Mouse (Mus musculus): ENCODE results near the gene Ppfibp1.

Ppfibp1 gene

DNA sequence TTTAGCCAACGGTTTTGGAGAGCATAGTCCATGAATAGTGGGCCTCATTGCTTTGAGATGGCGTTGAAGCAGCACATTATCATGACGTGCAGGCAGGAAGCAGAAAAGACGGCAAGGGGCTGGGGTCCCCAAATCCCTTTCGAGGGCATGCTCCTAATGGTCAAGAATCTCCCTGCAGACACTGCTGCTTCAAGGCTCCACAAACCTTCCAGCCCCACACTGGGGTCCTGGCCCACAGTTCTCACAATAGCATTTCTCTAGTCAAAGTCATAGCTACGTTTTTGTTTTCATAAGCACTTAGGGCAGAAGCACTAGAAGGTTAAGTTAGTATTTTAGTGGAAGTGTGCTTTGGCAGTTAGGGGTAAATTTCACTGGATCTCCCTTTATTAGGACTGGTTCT, 107.6 kb downstream of the Ppfibp1 start:
- DNase-seq (ENCODE audit: low read depth) = no peak

DNA sequence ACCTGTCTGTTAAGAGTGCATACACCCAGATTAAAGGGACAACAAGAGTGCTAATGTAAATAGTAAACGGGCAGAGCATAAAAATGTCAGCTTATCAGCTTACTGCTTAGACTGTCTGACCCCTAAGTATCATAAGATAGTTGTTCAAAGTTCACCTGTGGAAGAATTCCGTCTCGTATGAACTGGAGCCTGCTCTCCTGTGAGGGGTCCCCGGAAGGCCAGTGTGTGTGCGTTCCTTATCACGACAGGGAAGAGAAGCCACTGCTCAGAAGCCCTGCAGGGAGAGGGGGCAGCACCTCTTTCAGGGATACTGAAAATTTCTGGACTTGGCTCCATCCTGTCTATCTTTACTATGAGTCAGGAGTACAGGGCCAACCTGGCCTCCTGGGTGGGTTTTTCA, 108.7 kb downstream of the Ppfibp1 start:
- no peak for DNase-seq (ENCODE audit: low read depth)

DNA sequence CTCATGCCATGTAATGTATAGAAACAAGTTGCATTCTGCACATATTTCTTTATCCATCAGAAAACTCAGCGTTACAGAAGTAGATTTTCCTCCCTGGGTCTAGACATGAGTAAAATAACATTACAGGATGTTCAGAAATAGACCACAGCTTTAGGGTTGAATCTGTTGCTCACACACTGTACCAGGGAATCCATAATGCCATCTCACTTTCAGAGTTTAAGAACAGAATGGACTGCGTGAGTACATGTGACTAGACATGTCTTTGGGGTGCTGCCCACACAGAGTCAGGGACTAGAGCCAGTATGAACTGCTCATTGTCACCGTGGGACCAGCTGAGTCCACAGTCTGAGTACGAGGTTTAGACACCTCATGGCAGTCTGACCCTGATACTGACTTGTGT, 110.4 kb downstream of the Ppfibp1 start:
- no peak for DNase-seq (ENCODE audit: low read depth)

DNA sequence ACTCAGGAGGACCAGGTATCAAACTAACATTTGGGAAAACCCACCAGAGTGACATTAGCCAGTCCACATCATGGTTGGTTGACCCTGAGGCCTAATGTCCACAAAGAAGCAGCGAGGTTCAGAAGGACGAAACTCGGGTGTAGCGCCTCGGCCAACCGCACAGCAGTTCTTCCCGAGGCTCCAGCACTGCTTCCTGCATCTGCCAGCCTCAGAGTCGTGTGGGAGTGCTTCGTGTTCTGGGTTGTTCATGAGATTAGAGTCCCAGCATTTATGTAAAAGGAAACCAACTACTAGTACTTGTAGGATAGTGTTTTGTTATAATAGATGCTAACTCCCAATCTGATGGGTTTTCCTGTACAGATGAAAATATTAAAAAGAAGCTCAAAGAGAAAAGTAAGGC, 111.0 kb downstream of the Ppfibp1 start:
- no peak for DNase-seq (ENCODE audit: low read depth)

DNA sequence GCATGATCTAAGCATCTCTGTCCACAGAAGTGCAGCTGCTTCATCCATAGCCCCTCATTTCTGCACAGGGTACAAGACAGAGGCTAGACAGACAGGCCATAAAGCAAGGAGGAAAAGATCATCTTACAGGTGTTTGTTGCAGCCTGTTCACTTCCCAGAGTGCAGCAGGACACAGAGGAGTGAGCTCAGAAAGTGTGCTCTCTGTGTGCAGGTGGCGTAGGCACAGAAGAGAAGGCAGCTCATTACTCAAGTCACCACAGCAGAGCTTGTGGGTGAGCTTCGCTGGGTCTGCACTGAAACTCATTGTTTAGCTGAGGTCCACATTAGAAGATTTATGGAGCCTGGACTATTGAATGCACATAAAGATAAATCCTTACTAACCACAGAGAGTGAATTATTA, 111.5 kb downstream of the Ppfibp1 start:
- no peak for DNase-seq (ENCODE audit: low read depth)

DNA sequence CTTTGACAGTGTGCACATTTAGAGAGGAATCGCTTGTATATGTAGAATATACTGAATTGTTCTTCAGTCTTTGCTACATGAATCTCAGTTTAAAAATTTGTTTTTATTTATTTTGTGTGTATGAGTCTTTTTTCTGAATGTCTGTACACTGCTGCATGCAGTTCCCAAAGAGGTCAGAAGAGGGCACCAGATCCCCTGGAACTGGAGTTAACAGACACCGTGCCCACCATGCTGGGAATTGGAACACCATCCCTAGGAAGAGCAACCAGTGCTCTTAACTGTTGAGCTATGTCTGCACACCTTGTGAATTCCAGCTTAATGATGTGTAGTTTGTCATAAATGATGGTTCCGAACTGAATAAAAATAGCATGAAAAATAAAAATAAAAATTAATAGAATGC, 119.9 kb downstream of the Ppfibp1 start:
- DNase-seq (ENCODE audit: low read depth) = peak; percentile 38

DNA sequence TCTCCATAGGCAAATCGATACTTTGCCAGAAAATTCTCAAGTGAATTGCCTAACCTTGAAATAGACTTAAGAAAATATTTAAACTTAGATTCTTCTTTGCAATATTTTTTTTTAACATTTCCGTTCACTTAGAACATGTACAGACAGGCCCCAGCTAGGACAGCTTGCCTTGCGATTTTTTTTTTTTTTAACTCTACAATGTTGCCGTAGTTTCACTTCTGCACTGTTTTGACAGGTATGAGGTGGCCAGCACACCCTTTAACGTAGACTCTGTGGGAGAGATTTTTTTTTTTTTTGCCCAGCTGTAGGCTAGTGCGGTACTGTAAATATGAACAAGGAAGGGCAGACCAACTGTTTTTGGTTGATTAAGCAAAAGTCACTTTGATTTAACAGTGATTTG, 122.1 kb downstream of the Ppfibp1 start:
- no peak for DNase-seq (ENCODE audit: low read depth)

DNA sequence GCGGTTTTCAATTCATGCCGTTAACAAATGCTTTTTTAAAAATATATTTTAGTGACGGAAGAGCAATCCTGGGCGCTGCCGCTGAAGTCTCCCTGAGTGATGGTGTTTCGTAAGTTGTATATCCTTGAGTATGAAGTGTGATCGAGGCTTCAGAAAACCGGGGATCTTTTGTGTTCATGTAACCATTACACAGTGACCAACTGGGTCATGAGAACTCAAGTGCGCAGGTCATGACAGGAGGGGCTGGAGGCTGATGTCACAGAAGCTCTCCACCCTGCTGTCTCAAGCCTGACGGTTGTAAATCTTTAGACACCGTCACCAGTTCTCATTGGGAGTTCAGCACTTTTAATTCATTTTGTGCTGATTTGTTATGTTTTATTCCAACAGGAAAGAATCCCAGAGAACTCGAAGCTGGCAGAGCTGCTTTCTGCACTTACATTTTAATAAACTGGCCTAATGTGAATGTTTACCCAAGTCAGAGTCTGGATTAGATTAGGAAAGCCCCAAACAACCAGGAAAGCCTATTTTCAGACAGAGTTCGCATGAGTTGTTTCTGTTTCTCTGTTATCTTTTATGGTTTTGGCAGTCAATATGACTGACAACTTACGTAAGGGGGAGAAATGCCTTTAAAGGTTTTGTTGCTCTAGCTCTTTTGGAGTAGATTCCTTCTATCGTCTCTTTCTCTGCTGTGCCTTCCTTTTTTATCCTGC, 122.7 kb downstream of the Ppfibp1 start:
- DNase-seq (ENCODE audit: low read depth) = no peak

DNA sequence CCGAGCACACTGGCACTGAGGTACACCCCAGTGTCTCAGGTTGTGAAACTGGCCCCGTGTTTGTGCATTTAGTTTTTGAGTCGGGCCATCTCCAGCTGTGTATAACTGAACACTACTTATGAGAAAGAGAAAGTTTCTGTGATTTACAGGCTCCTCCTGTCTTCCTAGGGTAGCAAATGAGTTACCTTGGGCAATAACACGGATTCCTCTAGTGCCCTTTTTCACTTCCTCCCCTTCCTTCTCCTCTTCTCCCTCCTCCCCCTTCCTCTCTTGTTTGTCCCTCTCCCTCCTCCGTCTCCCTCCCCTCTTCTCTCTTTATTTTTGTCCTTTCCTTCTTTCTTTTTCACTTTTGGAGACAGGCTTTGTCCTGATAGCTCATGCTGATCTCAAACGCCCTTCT, 123.3 kb downstream of the Ppfibp1 start:
- DNase-seq (ENCODE audit: low read depth) = no peak

DNA sequence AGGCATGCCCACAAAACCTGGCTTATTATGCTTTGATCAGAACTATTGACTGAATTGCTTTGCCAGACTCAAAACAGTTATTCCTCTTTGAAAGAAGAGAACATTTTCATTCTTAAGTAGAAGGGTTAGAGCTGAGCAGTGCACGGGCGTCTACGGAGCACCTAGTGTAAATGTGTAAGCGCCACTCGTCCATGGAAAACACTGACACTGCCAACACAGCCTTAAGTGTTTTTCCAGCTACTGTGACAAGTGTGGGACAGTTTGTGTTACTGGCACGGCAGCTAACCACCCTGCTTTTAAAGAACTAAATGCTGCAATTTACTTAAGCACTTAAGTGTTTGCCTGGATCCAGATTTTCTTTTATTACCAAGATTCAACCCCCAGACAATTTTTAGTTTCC, 123.7 kb downstream of the Ppfibp1 start:
- no peak for DNase-seq (ENCODE audit: low read depth)

DNA sequence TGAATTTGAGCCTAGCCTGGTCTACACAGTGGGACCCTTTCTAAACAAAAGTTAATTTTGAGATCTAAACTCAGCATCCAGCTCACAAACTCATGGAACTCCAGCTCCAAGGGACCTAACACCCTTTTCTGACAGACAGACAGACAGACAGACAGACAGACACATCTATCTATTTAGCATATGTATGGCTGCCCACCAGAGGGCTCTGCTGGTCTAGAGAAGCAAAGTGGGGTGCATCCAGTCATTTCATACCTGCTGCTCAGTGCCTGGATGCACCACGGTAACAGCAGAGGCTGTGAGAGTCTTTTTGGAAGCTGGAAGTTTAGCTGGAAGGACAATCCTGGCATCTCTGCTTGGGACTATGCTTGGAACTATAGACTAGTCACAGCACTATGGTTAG, 125.3 kb downstream of the Ppfibp1 start:
- DNase-seq (ENCODE audit: low read depth) = no peak

DNA sequence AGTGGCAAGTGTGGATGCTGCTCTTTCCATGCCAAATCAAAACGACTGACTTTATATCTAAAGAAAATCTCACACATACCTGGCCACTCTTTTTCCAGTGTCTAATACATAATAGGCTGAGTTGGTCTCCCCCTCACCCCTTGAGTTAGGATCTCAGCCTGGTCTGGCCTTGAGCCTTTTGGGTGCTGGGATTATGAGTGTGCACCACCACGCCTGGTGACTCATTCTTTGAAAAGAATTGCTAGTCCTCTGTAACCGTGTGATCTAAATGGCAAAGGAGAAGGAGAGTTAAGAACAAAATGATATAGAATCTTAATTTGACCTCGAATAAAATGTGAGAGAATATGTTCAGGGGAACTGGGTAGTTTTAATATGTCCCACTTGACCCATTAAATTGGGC, 129.6 kb downstream of the Ppfibp1 start:
- DNase-seq (ENCODE audit: low read depth) = no peak

DNA sequence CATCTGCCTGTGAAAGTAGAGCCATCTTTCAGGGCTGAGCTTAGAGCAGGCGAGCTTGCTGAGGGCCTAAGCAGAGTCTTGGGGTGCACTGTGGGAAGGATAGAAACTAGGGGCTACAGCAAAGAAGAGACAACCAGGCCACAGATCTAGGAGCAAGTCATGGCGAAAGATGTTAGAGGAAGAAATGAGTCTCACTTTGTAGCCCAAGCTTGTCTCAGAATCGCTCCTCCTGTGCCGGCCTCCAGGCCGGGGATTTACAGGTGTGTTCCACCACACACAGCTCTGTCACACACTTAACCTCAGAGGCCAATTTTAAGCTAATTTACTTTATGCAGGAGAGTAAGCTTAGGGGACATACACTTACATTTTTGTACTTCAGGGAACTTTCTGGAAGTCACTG, 130.1 kb downstream of the Ppfibp1 start:
- no peak for DNase-seq (ENCODE audit: low read depth)

DNA sequence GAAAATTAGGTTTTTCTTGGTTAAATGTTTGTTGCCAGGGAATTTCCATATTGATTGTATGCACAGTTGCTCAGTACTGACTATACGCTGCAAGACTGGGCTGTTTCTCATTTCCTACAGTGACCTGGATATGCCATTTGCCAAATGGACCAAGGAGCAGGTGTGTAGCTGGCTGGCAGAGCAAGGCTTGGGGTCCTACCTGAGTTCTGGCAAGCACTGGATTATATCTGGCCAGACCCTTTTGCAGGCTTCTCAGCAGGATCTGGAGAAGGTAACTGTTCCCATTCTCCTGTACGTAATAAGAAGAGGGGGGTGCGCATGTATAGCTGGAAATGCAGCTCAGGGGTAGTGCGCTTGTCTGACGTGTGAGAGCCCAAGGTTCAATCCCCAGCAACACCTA, 132.9 kb downstream of the Ppfibp1 start:
- DNase-seq (ENCODE audit: low read depth) = no peak

DNA sequence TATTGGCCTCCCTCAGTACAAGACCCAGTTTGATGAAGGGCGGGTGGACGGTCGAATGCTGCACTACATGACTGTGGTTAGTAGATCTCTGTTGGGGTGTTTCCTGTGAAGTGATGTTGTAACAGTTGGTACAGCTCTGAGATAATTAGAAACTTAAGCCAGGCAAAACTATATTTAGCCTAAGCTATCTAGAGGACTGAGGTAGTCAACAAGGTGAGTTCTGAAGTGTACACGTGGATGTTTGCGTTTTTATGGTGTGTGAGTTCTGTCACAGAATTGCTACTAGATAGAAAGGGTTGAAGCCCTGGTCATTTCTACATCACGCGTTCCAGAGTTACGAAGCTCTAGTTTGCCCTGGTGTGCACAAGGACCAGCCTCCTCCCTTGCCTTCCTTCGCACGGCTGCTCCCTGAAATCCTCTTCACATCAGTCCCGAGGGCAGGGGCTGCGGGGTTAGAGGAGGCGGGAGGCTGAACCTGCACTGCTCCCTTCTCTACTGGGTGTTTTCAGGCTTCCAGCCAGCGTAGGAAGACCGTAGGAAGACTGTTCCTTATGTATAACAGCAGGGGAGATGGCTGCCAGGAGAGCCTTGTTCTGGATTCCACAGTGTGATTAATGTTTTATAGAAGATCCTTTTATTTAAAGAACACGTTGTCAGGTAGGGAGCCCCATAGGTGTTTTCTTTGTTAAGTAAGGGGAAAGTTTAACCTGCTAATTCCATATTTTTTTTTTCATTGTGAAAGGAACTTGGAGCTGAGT, 134.3 kb downstream of the Ppfibp1 start:
- DNase-seq (ENCODE audit: low read depth) = no peak

DNA sequence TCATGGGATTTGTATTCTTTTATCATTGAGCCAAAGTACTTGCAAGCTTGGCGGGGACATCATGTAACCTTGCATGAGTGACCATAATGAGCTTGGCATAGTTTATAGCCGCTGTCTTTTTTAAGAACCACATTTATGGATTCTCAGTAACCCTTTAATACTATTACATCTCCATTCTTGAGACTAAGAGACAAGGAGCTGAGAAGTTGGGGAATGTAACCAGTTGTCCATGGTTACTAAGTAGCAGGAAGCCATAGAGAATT, 134.8 kb downstream of the Ppfibp1 start:
- no peak for DNase-seq (ENCODE audit: low read depth)

DNA sequence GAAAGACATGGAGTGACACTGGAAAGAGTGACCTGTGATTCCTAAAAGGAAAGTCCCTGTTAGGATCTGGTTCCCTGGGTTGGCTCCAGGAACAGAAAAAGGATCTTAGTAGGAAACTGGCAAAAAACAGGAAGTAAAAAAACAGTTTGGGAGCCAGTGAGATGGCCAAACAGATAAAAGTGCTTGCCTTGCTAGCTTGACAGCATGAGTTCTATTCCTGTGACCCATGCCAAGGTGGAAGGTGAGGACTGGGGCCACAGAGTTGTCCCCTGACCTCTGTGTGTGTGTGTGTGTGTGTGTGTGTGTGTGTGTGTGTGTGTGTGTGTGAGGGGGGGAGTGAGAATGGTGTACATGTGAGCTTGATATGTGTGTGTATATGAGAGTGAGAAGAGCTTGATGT, 135.3 kb downstream of the Ppfibp1 start:
- DNase-seq (ENCODE audit: low read depth) = no peak

DNA sequence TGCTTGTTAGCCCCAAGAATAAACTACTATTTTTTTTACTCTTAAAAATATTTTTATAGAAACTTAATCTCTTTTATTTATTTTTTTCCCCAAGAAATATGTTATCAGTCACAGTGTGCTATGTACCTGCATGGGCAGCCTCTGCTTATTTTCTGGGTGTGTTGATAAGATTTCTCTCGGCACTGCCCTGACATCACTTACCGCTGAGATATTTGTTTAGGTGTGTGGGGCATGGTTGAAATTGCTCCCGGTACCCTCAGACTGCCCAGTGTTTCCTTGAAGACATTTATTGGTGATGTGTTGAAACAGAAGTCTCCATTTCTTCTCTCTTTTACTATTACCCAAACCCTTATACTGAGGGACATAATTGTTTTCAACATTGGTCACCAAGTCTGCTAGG, 136.5 kb downstream of the Ppfibp1 start:
- no peak for DNase-seq (ENCODE audit: low read depth)

DNA sequence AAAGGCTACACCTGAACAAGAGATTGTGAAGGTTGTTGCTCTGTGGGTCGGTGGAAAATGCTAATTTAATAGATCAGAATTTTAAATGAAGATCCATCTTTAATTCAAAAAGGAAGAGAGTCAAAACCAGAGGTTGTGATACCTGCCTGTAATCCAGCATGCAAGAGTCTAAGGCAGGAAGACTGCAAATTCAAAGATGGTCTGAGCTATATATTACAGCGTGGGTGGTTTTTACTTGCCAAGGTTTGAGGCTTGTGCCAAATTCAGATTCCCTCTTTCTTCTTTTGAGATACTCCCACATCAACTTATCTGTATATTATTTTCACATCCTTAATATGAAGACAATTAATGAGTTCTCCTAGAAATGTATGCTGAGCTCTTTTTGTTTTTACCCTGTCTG, 140.1 kb downstream of the Ppfibp1 start:
- DNase-seq (ENCODE audit: low read depth) = no peak

DNA sequence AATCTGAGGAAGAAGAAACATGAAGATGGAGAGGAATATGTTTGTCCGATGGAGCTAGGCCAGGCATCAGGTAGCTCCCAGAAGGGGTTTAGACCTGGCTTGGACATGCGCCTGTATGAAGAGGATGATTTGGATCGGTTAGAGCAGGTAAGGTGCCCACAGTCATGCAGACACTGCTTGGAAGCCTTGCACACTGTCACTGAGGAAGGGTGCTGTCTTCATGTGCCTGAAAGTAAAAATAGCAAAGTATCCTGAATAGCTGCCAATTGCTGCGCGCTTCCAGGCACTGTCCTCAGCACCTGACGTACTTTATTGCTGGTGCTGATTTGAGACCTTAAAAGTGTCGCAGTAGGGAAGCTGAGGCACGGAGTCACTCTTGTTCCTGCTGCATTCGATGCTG, 141.3 kb downstream of the Ppfibp1 start:
- no peak for DNase-seq (ENCODE audit: low read depth)

DNA sequence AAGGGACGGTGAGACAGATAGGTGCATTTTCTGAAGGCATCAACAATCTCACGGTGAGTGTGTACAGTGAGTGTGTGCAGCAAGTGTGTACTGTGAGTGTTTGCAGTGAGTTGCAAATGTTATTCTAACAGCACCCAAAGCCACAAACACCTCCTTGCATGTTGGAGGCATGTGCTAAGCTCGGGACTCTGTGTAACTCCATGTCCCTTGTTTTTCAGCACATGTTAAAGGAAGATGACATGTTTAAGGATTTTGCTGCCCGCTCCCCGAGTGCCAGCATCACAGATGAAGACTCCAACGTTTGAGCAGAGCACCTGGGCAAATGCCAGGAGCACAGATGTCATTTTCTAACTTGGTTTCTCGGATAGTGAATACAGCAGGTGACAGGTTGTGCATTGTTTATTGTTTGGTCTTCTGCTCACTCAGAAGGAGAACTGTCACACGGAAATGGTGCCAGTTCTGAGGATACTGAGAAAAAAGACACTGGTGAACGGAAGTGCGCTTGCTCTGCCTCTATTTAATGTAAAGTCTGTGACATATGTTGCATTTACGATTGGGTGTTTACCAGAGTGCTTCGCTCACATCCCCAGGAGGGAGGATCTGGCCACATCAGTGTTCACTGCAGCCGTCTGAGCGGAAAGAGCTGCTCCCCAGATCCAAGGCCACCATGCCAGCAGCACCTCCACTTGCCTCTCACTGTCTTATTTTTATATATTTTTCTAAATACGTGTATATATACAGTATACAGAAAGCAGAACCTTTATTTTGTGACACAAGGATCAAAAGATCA, 142.0 kb downstream of the Ppfibp1 start:
- no peak for DNase-seq (ENCODE audit: low read depth)

DNA sequence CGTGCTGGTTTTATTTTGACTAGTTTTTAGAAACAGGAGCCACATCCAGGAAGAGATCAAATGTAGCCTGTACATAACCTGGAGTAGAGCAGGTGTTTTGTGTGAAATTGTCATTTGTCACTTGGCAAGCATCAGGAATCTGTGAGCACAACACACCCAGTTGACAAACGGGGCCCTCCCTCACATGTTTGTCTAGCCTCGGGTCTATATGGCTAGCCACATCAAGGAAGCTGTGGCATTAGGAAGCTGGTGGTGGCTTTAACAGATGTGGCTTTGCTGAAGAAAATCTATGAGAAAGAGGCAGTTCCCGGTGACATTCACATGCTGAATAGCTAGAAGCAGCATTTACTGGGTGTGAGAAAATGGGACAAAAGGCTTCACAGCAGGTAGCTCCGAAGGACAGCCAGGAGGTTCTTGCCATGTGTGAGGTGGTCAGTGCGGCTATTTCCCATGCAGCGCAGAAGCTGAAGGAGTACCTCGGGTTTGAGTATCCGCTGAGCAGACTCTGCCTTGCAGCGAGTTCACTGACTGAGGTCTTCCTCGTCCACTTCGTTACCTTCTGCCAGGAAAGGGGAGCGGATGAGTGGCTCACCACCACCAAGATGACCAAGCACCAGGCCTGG, 144.1 kb downstream of the Ppfibp1 start, which contains the start of gene Rep15:
Rep15 (plus strand) TSS at position 282 of the 623 bp plus-strand sequence.
- DNase-seq (ENCODE audit: low read depth) = no peak
